Mouse (Mus musculus): Measurements from ENCODE around the gene Frmpd1.

DNA sequence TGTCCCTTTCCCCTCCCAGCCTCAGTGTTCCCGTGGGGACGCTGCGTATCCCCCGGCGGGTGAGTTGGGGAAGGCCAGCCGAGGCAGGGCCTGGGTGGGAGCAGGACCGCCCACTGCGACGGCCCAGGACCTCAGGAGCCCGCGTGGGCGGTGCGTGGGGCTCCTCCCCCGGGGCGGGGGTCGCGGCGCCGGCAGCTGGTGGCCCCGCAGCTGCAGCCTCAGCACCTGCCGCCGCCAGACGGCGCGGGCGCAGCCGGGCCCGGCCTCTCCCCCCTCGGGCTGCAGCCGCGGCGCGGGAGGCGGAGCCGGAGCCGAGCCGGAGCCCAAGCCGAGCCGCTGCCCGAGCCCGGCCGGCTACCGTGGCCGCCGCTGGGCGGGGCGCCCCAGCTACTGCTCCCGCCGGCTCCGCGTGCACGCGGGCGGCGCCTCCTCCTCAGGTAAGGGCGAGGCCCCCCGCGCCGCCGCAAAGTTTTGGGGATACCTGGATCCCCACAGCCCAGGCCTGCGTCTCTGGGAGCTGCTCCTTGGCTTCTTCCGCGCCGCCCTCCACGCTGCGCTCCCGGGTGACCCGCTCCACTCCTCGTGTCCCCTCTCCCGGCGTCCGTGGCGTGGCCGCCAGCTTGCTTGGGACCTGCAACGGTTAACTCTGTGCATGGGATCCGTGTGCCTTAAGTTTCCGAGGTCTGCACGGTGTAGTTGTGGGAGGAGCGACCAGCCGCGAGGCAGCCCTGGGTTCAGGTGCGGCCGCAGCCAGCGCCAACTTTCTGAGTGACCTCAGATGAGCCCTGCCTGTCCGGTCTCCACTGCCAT lies at the start of gene Frmpd1:
- no peak for TF ChIP-seq CTCF (IDR thresholded peaks at IDR 0.05; ENCODE audit: low read depth, low read length)
- no peak for TF ChIP-seq POLR2A (IDR thresholded peaks at IDR 0.05; ENCODE audit: insufficient read depth, low read length)
- no peak for TF ChIP-seq EP300 (IDR thresholded peaks at IDR 0.05; ENCODE audit: insufficient read depth, low read depth, low read length)

Measured in ES-Bruce4 (cell line).